Mouse (Mus musculus): ENCODE measurements around the gene Steap3.

GRCm38 (mm10) chr1:120243987-120244386, 28.5 kb downstream of the Steap3 start:
- TF ChIP-seq EP300 (IDR thresholded peaks at IDR 0.05; ENCODE audit: low read depth) (no peak), CTCF (IDR thresholded peaks at IDR 0.05; ENCODE audit: low read depth) (peak; percentile 24)
